Mouse (Mus musculus) heart, adult 2 months (tissue): ENCODE measurements around the gene Sorcs2. TPM values are rescaled to one million over a fixed set of nuclear protein-coding genes. Genes with fewer than 3 reads are reported as not detected.

Source experiments
- DNase-seq, 2 experiments: peaks; one replicate each; pipeline ENCODE4 v3.0.0; 2021
- H3K27ac ChIP-seq: fragments of 200-600 bp; 2 replicates; pipeline ENCODE4 v1.8.1; 2022
- H3K27me3 ChIP-seq: fragments of 200-500 bp; 2 replicates; pipeline ENCODE4 v1.6.1; 2012; ENCODE audit warnings: mild to moderate bottlenecking, low read length, inconsistent platforms, mixed read lengths; ENCODE audit not compliant: control insufficient read depth, insufficient read depth
- H3K36me3 ChIP-seq: fragments of 200-500 bp; 2 replicates; pipeline ENCODE4 v1.6.1; 2012; ENCODE audit warnings: low read length, inconsistent platforms; ENCODE audit not compliant: control insufficient read depth, insufficient read depth
- H3K4me1 ChIP-seq: fragments of 200-500 bp; 2 replicates; pipeline ENCODE4 v1.6.1; 2011; ENCODE audit warnings: low read length; ENCODE audit not compliant: control insufficient read depth, insufficient read depth
- H3K4me3 ChIP-seq: fragments of 200-600 bp; 2 replicates; pipeline ENCODE4 v1.8.1; 2022
- H3K79me2 ChIP-seq: fragments of 200-500 bp; replicated peaks from 2 replicates; pipeline ENCODE4 v1.6.1; 2012; ENCODE audit warnings: mild to moderate bottlenecking, inconsistent platforms, low read length, moderate library complexity, mixed read lengths; ENCODE audit not compliant: control insufficient read depth, insufficient read depth
- H3K9ac ChIP-seq: fragments of 200-500 bp; 2 replicates; pipeline ENCODE4 v1.6.1; 2012; ENCODE audit warnings: low read depth, mild to moderate bottlenecking, control low read depth, inconsistent platforms, low read length, mixed read lengths
- CTCF ChIP-seq: fragments of 200-600 bp; IDR thresholded peaks from 2 replicates; pipeline ENCODE4 v1.8.1; 2022; ENCODE audit warnings: antibody characterized with exemption, mild to moderate bottlenecking, moderate library complexity
- EP300 ChIP-seq: fragments of 200-500 bp; IDR thresholded peaks from 2 replicates; pipeline ENCODE4 v1.6.1; 2011; ENCODE audit warnings: low read depth, low read length, control low read depth; ENCODE audit not compliant: insufficient read depth
- POLR2A ChIP-seq: fragments of 200-500 bp; IDR thresholded peaks from 2 replicates; pipeline ENCODE4 v1.6.1; 2011; ENCODE audit warnings: mild to moderate bottlenecking, low read depth, low read length, control low read depth; ENCODE audit not compliant: insufficient read depth
- WGBS: fragments of 180-500 bp; shearing (Covaris S2); methylation state at CpG from one replicate; pipeline ENCODE4 v1.1.7; 2018; 5-methylcytosine and 5-hydroxymethylcytosine counted together
- intact Hi-C: fragments of 180-260 bp; cut with DNase I; formaldehyde crosslinking; loops from one replicate; pipeline ENCODE4 v1.15.1; 2025
- polyA plus RNA-seq: library from polyadenylated mRNA; depleted of rRNA; stranded (reverse); fragments of >200 nt; gene quantifications from 2 replicates; pipeline ENCODE4 v1.2.3, GENCODE M21; 2012
- total RNA-seq, 2 experiments: library from RNA; stranded (reverse); gene quantifications; 2 replicates each; pipeline ENCODE4 v1.2.3; 2021

Gene Sorcs2
- total and polyA plus RNA-seq, 3 experiments, result 6.0 to 9.0 (median 7.7) TPM

- H3K36me3 ChIP-seq, result no peaks in the 10 kb centered on the region
- intact Hi-C loops, result no loop called here
- WGBS, result 87% methylated on average over 2 of the region's 2 CpGs
- H3K79me2 ChIP-seq, result no peaks in the 10 kb centered on the region
- no peaks in the 10 kb centered on the region for H3K27me3 ChIP-seq
- DNase-seq, result no peak
- no peak overlapping the region for H3K4me3 ChIP-seq
- H3K27ac ChIP-seq, result no peak overlapping the region
- H3K9ac ChIP-seq, result no peak overlapping the region
- no peak for TF ChIP-seq EP300
- no peak for TF ChIP-seq CTCF
- no peak for TF ChIP-seq POLR2A
- no peaks in the 10 kb centered on the region for H3K4me1 ChIP-seq
These were observed 205.3 kb downstream of the Sorcs2 start for GRCm38 (mm10) chr5:36192677-36193076.

GRCm38 (mm10) chr5:36191876-36192275 is 206.1 kb downstream of the Sorcs2 start:
- H3K27ac ChIP-seq, result no peak overlapping the region
- no peak for DNase-seq
- no peaks in the 10 kb centered on the region for H3K36me3 ChIP-seq
- no peaks in the 10 kb centered on the region for H3K27me3 ChIP-seq
- TF ChIP-seq EP300 (no peak), POLR2A (no peak), CTCF (peak; percentile 24)
- no peak overlapping the region for H3K4me3 ChIP-seq
- intact Hi-C loops, result no loop called here
- WGBS, result 86% methylated on average over 3 of the region's 3 CpGs
- no peaks in the 10 kb centered on the region for H3K79me2 ChIP-seq
- no peak overlapping the region for H3K9ac ChIP-seq
- H3K4me1 ChIP-seq, result no peaks in the 10 kb centered on the region

DNA sequence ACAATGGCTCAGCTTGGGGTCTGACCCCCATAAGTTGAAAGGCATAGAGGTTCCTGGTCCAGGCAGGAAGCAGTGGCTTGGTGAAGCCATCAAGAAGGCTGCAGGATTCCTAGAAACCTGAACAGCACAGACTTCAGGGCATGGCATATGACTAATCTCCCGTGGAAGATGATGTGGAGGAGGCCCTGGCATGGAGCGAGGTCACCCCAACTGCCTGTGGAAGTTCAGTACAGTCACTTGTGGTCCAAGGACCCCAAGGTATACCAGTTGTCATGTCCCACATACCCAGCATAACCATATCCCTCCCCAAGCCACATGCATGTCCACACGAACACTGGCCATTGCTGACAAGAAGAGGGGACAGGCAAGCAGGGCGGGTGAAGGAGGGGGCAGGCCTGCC is 206.7 kb downstream of the Sorcs2 start:
- Histone ChIP-seq H3K4me3 (no peak overlapping the region), H3K4me1 (no peaks in the 10 kb centered on the region), H3K27me3 (no peaks in the 10 kb centered on the region), H3K79me2 (no peaks in the 10 kb centered on the region), H3K27ac (no peak overlapping the region), H3K36me3 (no peaks in the 10 kb centered on the region), H3K9ac (no peak overlapping the region)
- intact Hi-C loops, result no loop called here
- WGBS, result 81% methylated on average over 4 of the region's 4 CpGs
- TF ChIP-seq EP300, result no peak
- no peak for TF ChIP-seq CTCF
- TF ChIP-seq POLR2A, result no peak
- no peak for DNase-seq

DNA sequence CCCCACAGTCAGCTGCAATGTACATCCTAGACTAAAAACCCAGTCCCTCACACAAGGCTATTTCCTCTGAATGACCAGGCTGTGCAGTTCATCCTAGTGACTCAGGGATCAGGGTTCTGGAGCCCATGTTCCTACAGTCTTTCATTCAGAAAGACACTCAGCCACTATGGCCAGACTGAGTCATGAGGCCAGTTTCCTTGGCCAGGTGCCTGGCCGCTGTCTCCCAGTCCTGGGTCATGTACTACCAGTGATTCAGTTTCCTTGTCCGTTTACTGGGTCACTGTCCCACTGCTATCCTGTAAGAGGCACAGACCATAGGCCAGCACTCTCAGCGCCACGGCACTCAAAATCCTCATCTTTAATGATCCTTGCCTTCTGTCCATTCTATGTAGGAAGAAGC is 209.6 kb downstream of the Sorcs2 start:
- intact Hi-C loops, result no loop called here
- no peaks in the 10 kb centered on the region for H3K4me1 ChIP-seq
- H3K36me3 ChIP-seq, result no peaks in the 10 kb centered on the region
- no peak overlapping the region for H3K4me3 ChIP-seq
- TF ChIP-seq EP300, result no peak
- TF ChIP-seq CTCF, result no peak
- TF ChIP-seq POLR2A, result no peak
- H3K79me2 ChIP-seq, result no peaks in the 10 kb centered on the region
- H3K27me3 ChIP-seq, result no peaks in the 10 kb centered on the region
- WGBS, result 59% methylated on average over 4 of the region's 4 CpGs
- DNase-seq, result peak; percentile 45 to 47
- H3K9ac ChIP-seq, result no peak overlapping the region
- H3K27ac ChIP-seq, result no peak overlapping the region

GRCm38 (mm10) chr5:36186294-36187053 is 211.5 kb downstream of the Sorcs2 start:
- intact Hi-C loops, result no loop called here
- DNase-seq, result no peak
- Histone ChIP-seq H3K4me3 (no peak overlapping the region), H3K36me3 (no peaks in the 10 kb centered on the region), H3K9ac (no peak overlapping the region), H3K79me2 (no peaks in the 10 kb centered on the region), H3K4me1 (no peaks in the 10 kb centered on the region), H3K27me3 (no peaks in the 10 kb centered on the region), H3K27ac (no peak overlapping the region)
- no peak for TF ChIP-seq CTCF
- TF ChIP-seq EP300, result no peak
- no peak for TF ChIP-seq POLR2A
- WGBS, result 66% methylated on average over 8 of the region's 8 CpGs

GRCm38 (mm10) chr5:36182326-36182725 is 215.6 kb downstream of the Sorcs2 start:
- Histone ChIP-seq H3K79me2 (no peaks in the 10 kb centered on the region), H3K9ac (no peak overlapping the region), H3K36me3 (no peaks in the 10 kb centered on the region), H3K27me3 (no peaks in the 10 kb centered on the region), H3K27ac (no peak overlapping the region), H3K4me1 (no peaks in the 10 kb centered on the region), H3K4me3 (no peak overlapping the region)
- TF ChIP-seq CTCF (no peak), POLR2A (no peak), EP300 (no peak)
- 83% methylated on average over 7 of the region's 7 CpGs for WGBS
- no peak for DNase-seq
- intact Hi-C loops, result no loop called here
